Mouse (Mus musculus): ENCODE measurements around the gene Prf1. TPM values are rescaled to one million over a fixed set of nuclear protein-coding genes. Genes with fewer than 3 reads are reported as not detected.

The Prf1 gene
- polyA plus RNA-seq, 1 experiment, result not detected

- TF ChIP-seq POLR2A (IDR thresholded peaks at IDR 0.05; ENCODE audit: insufficient read depth, low read length) (no peak), EP300 (IDR thresholded peaks at IDR 0.05; ENCODE audit: insufficient read depth, low read depth, low read length) (no peak), CTCF (IDR thresholded peaks at IDR 0.05; ENCODE audit: low read depth, low read length) (no peak)
- no peak within 1 kb of the TSS for H3K27ac ChIP-seq (ENCODE audit: insufficient read depth, low read length)
- no peaks in the 10 kb centered on the region for H3K9me3 ChIP-seq (replicated peaks; ENCODE audit: control insufficient read depth, insufficient read depth, low read length, poor library complexity, severe bottlenecking)
- H3K4me1 ChIP-seq (ENCODE audit: control insufficient read depth, insufficient read depth, low read length), result peaks cover 15% of the 10 kb centered on the region
- peak within 1 kb of the TSS; percentile 86 for H3K9ac ChIP-seq (ENCODE audit: low read depth, poor library complexity, severe bottlenecking)
- peak within 1 kb of the TSS; percentile 67 for H3K4me3 ChIP-seq (ENCODE audit: low read depth, low read length)
- no peaks in the 10 kb centered on the region for H3K36me3 ChIP-seq (ENCODE audit: control insufficient read depth, insufficient read depth, low read length, poor library complexity, severe bottlenecking)
- H3K27me3 ChIP-seq (ENCODE audit: control insufficient read depth, insufficient read depth, low read length, poor library complexity, severe bottlenecking), result no peaks in the 10 kb centered on the region
Observed at GRCm38 (mm10) chr10:61273081-61273843, 24.4 kb upstream of the Prf1 start, which contains the start of gene Adamts14. TSS of gene Adamts14 (minus strand) at chr10:61273438.

GRCm38 (mm10) chr10:61273844-61274215 lies 23.8 kb upstream of the Prf1 start:
- peaks cover 15% of the 10 kb centered on the region for H3K4me1 ChIP-seq (ENCODE audit: control insufficient read depth, insufficient read depth, low read length)
- H3K27me3 ChIP-seq (ENCODE audit: control insufficient read depth, insufficient read depth, low read length, poor library complexity, severe bottlenecking), result no peaks in the 10 kb centered on the region
- H3K27ac ChIP-seq (ENCODE audit: insufficient read depth, low read length), result no peak overlapping the region
- H3K9me3 ChIP-seq (replicated peaks; ENCODE audit: control insufficient read depth, insufficient read depth, low read length, poor library complexity, severe bottlenecking), result no peaks in the 10 kb centered on the region
- TF ChIP-seq EP300 (IDR thresholded peaks at IDR 0.05; ENCODE audit: insufficient read depth, low read depth, low read length) (no peak), CTCF (IDR thresholded peaks at IDR 0.05; ENCODE audit: low read depth, low read length) (no peak), POLR2A (IDR thresholded peaks at IDR 0.05; ENCODE audit: insufficient read depth, low read length) (no peak)
- H3K9ac ChIP-seq (ENCODE audit: low read depth, poor library complexity, severe bottlenecking), result peak overlapping the region; percentile 86
- H3K36me3 ChIP-seq (ENCODE audit: control insufficient read depth, insufficient read depth, low read length, poor library complexity, severe bottlenecking), result no peaks in the 10 kb centered on the region
- H3K4me3 ChIP-seq (ENCODE audit: low read depth, low read length), result peak overlapping the region; percentile 57

DNA sequence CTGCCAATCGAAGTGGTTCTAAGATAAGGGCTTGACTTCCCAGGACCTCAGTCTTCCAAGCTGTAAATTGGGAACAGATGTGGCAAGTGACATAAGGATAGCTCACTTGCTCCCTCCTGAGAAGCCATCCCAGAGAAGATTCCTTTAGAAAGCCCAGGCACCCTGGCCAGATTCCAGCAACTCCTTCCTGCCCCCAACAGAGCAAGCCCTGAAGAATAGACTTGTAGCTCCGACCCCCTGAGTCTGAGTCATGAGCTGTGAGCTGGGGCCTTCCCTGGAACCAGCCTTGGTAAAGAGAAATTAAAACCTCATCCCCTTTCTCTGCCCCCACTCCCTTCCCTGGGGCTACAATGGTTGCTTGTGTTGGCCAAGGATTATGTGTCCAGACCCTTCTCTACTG lies 23.1 kb upstream of the Prf1 start:
- no peak overlapping the region for H3K9ac ChIP-seq (ENCODE audit: low read depth, poor library complexity, severe bottlenecking)
- H3K27ac ChIP-seq (ENCODE audit: insufficient read depth, low read length), result no peak overlapping the region
- H3K27me3 ChIP-seq (ENCODE audit: control insufficient read depth, insufficient read depth, low read length, poor library complexity, severe bottlenecking), result no peaks in the 10 kb centered on the region
- TF ChIP-seq CTCF (IDR thresholded peaks at IDR 0.05; ENCODE audit: low read depth, low read length) (no peak), EP300 (IDR thresholded peaks at IDR 0.05; ENCODE audit: insufficient read depth, low read depth, low read length) (no peak), POLR2A (IDR thresholded peaks at IDR 0.05; ENCODE audit: insufficient read depth, low read length) (no peak)
- H3K9me3 ChIP-seq (replicated peaks; ENCODE audit: control insufficient read depth, insufficient read depth, low read length, poor library complexity, severe bottlenecking), result no peaks in the 10 kb centered on the region
- peaks cover 12% of the 10 kb centered on the region for H3K4me1 ChIP-seq (ENCODE audit: control insufficient read depth, insufficient read depth, low read length)
- no peaks in the 10 kb centered on the region for H3K36me3 ChIP-seq (ENCODE audit: control insufficient read depth, insufficient read depth, low read length, poor library complexity, severe bottlenecking)
- no peak overlapping the region for H3K4me3 ChIP-seq (ENCODE audit: low read depth, low read length)

DNA sequence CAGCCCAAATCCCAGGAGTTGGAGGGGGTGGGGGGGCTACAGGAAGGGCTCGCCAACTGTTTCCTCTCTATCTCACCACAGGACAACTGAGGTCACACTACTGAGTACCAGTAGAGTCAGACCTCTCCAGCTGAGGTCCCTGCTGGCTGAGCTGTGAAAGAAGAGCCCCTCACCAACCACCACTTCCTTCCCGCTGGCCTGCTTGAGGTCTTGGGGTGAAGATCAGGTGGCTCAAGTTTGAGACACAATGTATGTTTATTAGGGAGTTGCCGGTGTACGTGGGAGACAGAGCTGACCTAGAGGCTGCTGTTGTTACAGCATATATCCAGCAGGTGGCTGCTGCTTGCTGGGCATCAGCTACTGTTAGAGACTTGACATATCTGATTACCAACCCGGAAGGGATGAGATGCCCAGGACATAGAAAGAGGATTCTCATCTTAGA lies 21.9 kb upstream of the Prf1 start:
- Histone ChIP-seq H3K4me1 (ENCODE audit: control insufficient read depth, insufficient read depth, low read length) (peaks cover 10% of the 10 kb centered on the region), H3K27ac (ENCODE audit: insufficient read depth, low read length) (no peak overlapping the region), H3K27me3 (ENCODE audit: control insufficient read depth, insufficient read depth, low read length, poor library complexity, severe bottlenecking) (no peaks in the 10 kb centered on the region), H3K9ac (ENCODE audit: low read depth, poor library complexity, severe bottlenecking) (no peak overlapping the region), H3K4me3 (ENCODE audit: low read depth, low read length) (no peak overlapping the region), H3K9me3 (replicated peaks; ENCODE audit: control insufficient read depth, insufficient read depth, low read length, poor library complexity, severe bottlenecking) (no peaks in the 10 kb centered on the region), H3K36me3 (ENCODE audit: control insufficient read depth, insufficient read depth, low read length, poor library complexity, severe bottlenecking) (no peaks in the 10 kb centered on the region)
- no peak for TF ChIP-seq EP300 (IDR thresholded peaks at IDR 0.05; ENCODE audit: insufficient read depth, low read depth, low read length)
- TF ChIP-seq CTCF (IDR thresholded peaks at IDR 0.05; ENCODE audit: low read depth, low read length), result peak; percentile 58
- no peak for TF ChIP-seq POLR2A (IDR thresholded peaks at IDR 0.05; ENCODE audit: insufficient read depth, low read length)

- peaks cover 10% of the 10 kb centered on the region for H3K4me1 ChIP-seq (ENCODE audit: control insufficient read depth, insufficient read depth, low read length)
- H3K9ac ChIP-seq (ENCODE audit: low read depth, poor library complexity, severe bottlenecking), result no peak overlapping the region
- no peak overlapping the region for H3K4me3 ChIP-seq (ENCODE audit: low read depth, low read length)
- H3K27ac ChIP-seq (ENCODE audit: insufficient read depth, low read length), result no peak overlapping the region
- no peaks in the 10 kb centered on the region for H3K9me3 ChIP-seq (replicated peaks; ENCODE audit: control insufficient read depth, insufficient read depth, low read length, poor library complexity, severe bottlenecking)
- TF ChIP-seq EP300 (IDR thresholded peaks at IDR 0.05; ENCODE audit: insufficient read depth, low read depth, low read length), result no peak
- no peak for TF ChIP-seq POLR2A (IDR thresholded peaks at IDR 0.05; ENCODE audit: insufficient read depth, low read length)
- no peak for TF ChIP-seq CTCF (IDR thresholded peaks at IDR 0.05; ENCODE audit: low read depth, low read length)
- no peaks in the 10 kb centered on the region for H3K27me3 ChIP-seq (ENCODE audit: control insufficient read depth, insufficient read depth, low read length, poor library complexity, severe bottlenecking)
- no peaks in the 10 kb centered on the region for H3K36me3 ChIP-seq (ENCODE audit: control insufficient read depth, insufficient read depth, low read length, poor library complexity, severe bottlenecking)
Observed at GRCm38 (mm10) chr10:61277051-61277450, 20.6 kb upstream of the Prf1 start.

- peaks cover 10% of the 10 kb centered on the region for H3K4me1 ChIP-seq (ENCODE audit: control insufficient read depth, insufficient read depth, low read length)
- H3K9ac ChIP-seq (ENCODE audit: low read depth, poor library complexity, severe bottlenecking), result no peak overlapping the region
- H3K27ac ChIP-seq (ENCODE audit: insufficient read depth, low read length), result no peak overlapping the region
- no peaks in the 10 kb centered on the region for H3K9me3 ChIP-seq (replicated peaks; ENCODE audit: control insufficient read depth, insufficient read depth, low read length, poor library complexity, severe bottlenecking)
- TF ChIP-seq CTCF (IDR thresholded peaks at IDR 0.05; ENCODE audit: low read depth, low read length) (no peak), EP300 (IDR thresholded peaks at IDR 0.05; ENCODE audit: insufficient read depth, low read depth, low read length) (no peak), POLR2A (IDR thresholded peaks at IDR 0.05; ENCODE audit: insufficient read depth, low read length) (no peak)
- no peaks in the 10 kb centered on the region for H3K36me3 ChIP-seq (ENCODE audit: control insufficient read depth, insufficient read depth, low read length, poor library complexity, severe bottlenecking)
- H3K27me3 ChIP-seq (ENCODE audit: control insufficient read depth, insufficient read depth, low read length, poor library complexity, severe bottlenecking), result no peaks in the 10 kb centered on the region
- H3K4me3 ChIP-seq (ENCODE audit: low read depth, low read length), result no peak overlapping the region
Observed at GRCm38 (mm10) chr10:61277918-61278674, 19.5 kb upstream of the Prf1 start.
